Mouse (Mus musculus) adrenal gland, adult (tissue): ENCODE data around the gene Slc9c1.
A peak's percentile ranks its signal among the peaks of the same experiment; 100 is the strongest.

Experiments used
- DNase-seq, 2 experiments: peaks; one replicate each; pipeline ENCODE4 v3.0.0; 2022 to 2023; ENCODE audit warnings: low spot score in 1 of 2; ENCODE audit not compliant: inconsistent age in 2 of 2

The Slc9c1 gene

GRCm38 (mm10) chr16:45624791-45625190 lies 89.7 kb downstream of the Slc9c1 start:
- DNase-seq, result no peak

- DNase-seq, result no peak
Observed at GRCm38 (mm10) chr16:45625342-45625741, 90.2 kb downstream of the Slc9c1 start.

GRCm38 (mm10) chr16:45629497-45630105 lies 94.5 kb downstream of the Slc9c1 start:
- DNase-seq, result no peak

- peak; percentile 61 to 88 for DNase-seq
Observed at GRCm38 (mm10) chr16:45630347-45630960, 95.3 kb downstream of the Slc9c1 start.

GRCm38 (mm10) chr16:45632420-45632819 lies 97.3 kb downstream of the Slc9c1 start:
- peak in 1 of 2 experiments; percentile 67 for DNase-seq

- no peak for DNase-seq
Observed at GRCm38 (mm10) chr16:45635826-45636225, 100.7 kb downstream of the Slc9c1 start.

GRCm38 (mm10) chr16:45640070-45640762 lies 105.1 kb downstream of the Slc9c1 start:
- DNase-seq, result no peak

GRCm38 (mm10) chr16:45641301-45641700 lies 106.2 kb downstream of the Slc9c1 start:
- DNase-seq, result peak; percentile 31 to 62

GRCm38 (mm10) chr16:45643944-45644343 lies 108.8 kb downstream of the Slc9c1 start:
- no peak for DNase-seq

- DNase-seq, result peak; percentile 77 to 90
Observed at GRCm38 (mm10) chr16:45644380-45644779, 109.3 kb downstream of the Slc9c1 start.

GRCm38 (mm10) chr16:45651497-45651896 lies 116.4 kb downstream of the Slc9c1 start:
- DNase-seq, result no peak

GRCm38 (mm10) chr16:45653009-45653933 lies 118.2 kb downstream of the Slc9c1 start:
- no peak for DNase-seq

GRCm38 (mm10) chr16:45653934-45654332 lies 118.8 kb downstream of the Slc9c1 start, which contains the start of gene BC016579:
TSS of gene BC016579 (minus strand) at chr16:45654068.
- DNase-seq, result peak; percentile 29 to 64

GRCm38 (mm10) chr16:45654465-45654864 lies 119.4 kb downstream of the Slc9c1 start:
- no peak for DNase-seq
